Mouse (Mus musculus) embryonic fibroblast, embryonic 13.5 days (primary cell): Measurements from ENCODE around the gene BC049352. TPM values are rescaled to one million over a fixed set of nuclear protein-coding genes. Genes with fewer than 3 reads are reported as not detected.
A peak's percentile ranks its signal among the peaks of the same experiment; 100 is the strongest.

Experiments used
- H3K27ac ChIP-seq: 2 replicates; pipeline ENCODE4 v1.5.1; 2012; ENCODE audit warnings: low read length, control low read depth, inconsistent platforms; ENCODE audit not compliant: insufficient read depth
- H3K4me1 ChIP-seq: 2 replicates; pipeline ENCODE4 v1.6.1; 2011; ENCODE audit warnings: low read length; ENCODE audit not compliant: control insufficient read depth, insufficient read depth
- H3K4me3 ChIP-seq: 2 replicates; pipeline ENCODE4 v1.5.1; 2011; ENCODE audit warnings: mild to moderate bottlenecking, control low read depth, low read length; ENCODE audit not compliant: insufficient read depth
- CTCF ChIP-seq: IDR thresholded peaks from 2 replicates; pipeline ENCODE4 v1.5.1; 2011; ENCODE audit warnings: mild to moderate bottlenecking, control low read depth, low read length, moderate library complexity, borderline replicate concordance; ENCODE audit not compliant: insufficient read depth
- POLR2A ChIP-seq: IDR thresholded peaks from 2 replicates; pipeline ENCODE4 v1.6.1; 2011; ENCODE audit warnings: low read depth, mild to moderate bottlenecking, control low read depth, low read length, moderate library complexity
- polyA plus RNA-seq: library from polyadenylated mRNA; stranded (reverse); fragments of >200 nt; gene quantifications from 2 replicates; pipeline ENCODE4 v1.2.4, GENCODE M21; 2011; ENCODE audit warnings: low read depth; ENCODE audit not compliant: missing spikeins, insufficient read length

Gene BC049352
- polyA plus RNA-seq, 1 experiment, result not detected

- TF ChIP-seq POLR2A (no peak), CTCF (no peak)
- H3K4me3 ChIP-seq, result no peak overlapping the region
- H3K4me1 ChIP-seq, result no peaks in the 10 kb centered on the region
- H3K27ac ChIP-seq, result no peak overlapping the region
Measured at GRCm38 (mm10) chr9:45282466-45282865, 100.7 kb downstream of the BC049352 start.

- Histone ChIP-seq H3K27ac (no peak overlapping the region), H3K4me1 (no peaks in the 10 kb centered on the region), H3K4me3 (no peak overlapping the region)
- TF ChIP-seq POLR2A (no peak), CTCF (no peak)
Measured at GRCm38 (mm10) chr9:45291481-45292168, 109.8 kb downstream of the BC049352 start.

GRCm38 (mm10) chr9:45294210-45295011 is 112.6 kb downstream of the BC049352 start:
- H3K27ac ChIP-seq, result no peak overlapping the region
- no peaks in the 10 kb centered on the region for H3K4me1 ChIP-seq
- no peak overlapping the region for H3K4me3 ChIP-seq
- TF ChIP-seq CTCF, result no peak
- no peak for TF ChIP-seq POLR2A

GRCm38 (mm10) chr9:45299231-45300006 is 117.6 kb downstream of the BC049352 start:
- Histone ChIP-seq H3K4me1 (no peaks in the 10 kb centered on the region), H3K4me3 (no peak overlapping the region), H3K27ac (no peak overlapping the region)
- TF ChIP-seq POLR2A, result no peak
- TF ChIP-seq CTCF, result 0 out of 2 replicates have a peak, but pooled peaks have one; percentile 21

Other genes with a start within 250 kb of the BC049352 start
- 56.9 and 64.4 TPM in 2 replicates for gene Ube4a, start 216.4 kb upstream of the BC049352 start, polyA plus RNA-seq
- gene Cd3g, start 201.6 kb upstream of the BC049352 start, polyA plus RNA-seq, result not detected in 2 replicates
- gene Cd3d, start 200.2 kb upstream of the BC049352 start, polyA plus RNA-seq, result not detected in 2 replicates
- not detected in 2 replicates for gene Cd3e, start 172.4 kb upstream of the BC049352 start, polyA plus RNA-seq
- gene Mpzl2, start 142.2 kb upstream of the BC049352 start, polyA plus RNA-seq, result 0.77 and 1.2 TPM in 2 replicates
- gene Mpzl3, start 126.8 kb upstream of the BC049352 start, polyA plus RNA-seq, result 3.4 and 4.0 TPM in 2 replicates
- not detected in 2 replicates for gene Jaml, start 102.8 kb upstream of the BC049352 start, polyA plus RNA-seq
- gene Scn2b, start 64.2 kb upstream of the BC049352 start, polyA plus RNA-seq, result 0.28 and 0.83 TPM in 2 replicates
- gene Scn4b, start 43.6 kb upstream of the BC049352 start, polyA plus RNA-seq, result not detected in 2 replicates
- gene Tmprss4, start 22.1 kb downstream of the BC049352 start, polyA plus RNA-seq, result not detected in 2 replicates
- gene Il10ra, start 87.1 kb downstream of the BC049352 start, polyA plus RNA-seq, result 0.65 TPM in 1 of 2 replicates, not detected in the other
- not detected in 2 replicates for gene Tmprss13, start 137.1 kb downstream of the BC049352 start, polyA plus RNA-seq
- 4.0 and 20.6 TPM in 2 replicates for gene Fxyd6, start 188.2 kb downstream of the BC049352 start, polyA plus RNA-seq
- not detected in 2 replicates for gene Fxyd2, start 217.7 kb downstream of the BC049352 start, polyA plus RNA-seq
- not detected in 2 replicates for gene Dscaml1, start 244.6 kb downstream of the BC049352 start, polyA plus RNA-seq